Mouse (Mus musculus) CH12.LX (cell line): ENCODE results near the gene Maea. TPM values are rescaled to one million over a fixed set of nuclear protein-coding genes. Genes with fewer than 3 reads are reported as not detected.

Experiments used
- DNase-seq: peaks from one replicate; pipeline ENCODE4 v3.0.0-alpha.2; 2013; ENCODE audit errors: extremely low read depth
- H3K27ac ChIP-seq: 2 replicates; pipeline ENCODE4 v1.5.1; 2012; ENCODE audit warnings: low read depth, mild to moderate bottlenecking, control low read depth, moderate library complexity; ENCODE audit not compliant: insufficient read depth
- H3K27me3 ChIP-seq: replicated peaks from 2 replicates; pipeline ENCODE3; 2012; ENCODE audit warnings: inconsistent platforms
- H3K36me3 ChIP-seq, 2 experiments: replicated peaks in 1 of 2; 2 replicates each; pipeline versions ENCODE3 to v1.6.1; 2012; ENCODE audit warnings: inconsistent platforms in 1 of 2, low read length in 1 of 2, mild to moderate bottlenecking in 1 of 2, mixed read lengths in 1 of 2, moderate library complexity in 1 of 2; ENCODE audit not compliant: control insufficient read depth in 1 of 2, insufficient read depth in 1 of 2
- H3K4me1 ChIP-seq, 2 experiments: 2 replicates each; pipeline ENCODE4 v1.6.1; 2012; ENCODE audit warnings: inconsistent platforms in 1 of 2, moderate library complexity in 1 of 2; ENCODE audit not compliant: insufficient read depth in 2 of 2, control insufficient read depth in 1 of 2
- H3K4me2 ChIP-seq: 2 replicates; pipeline ENCODE4 v1.6.1; 2012; ENCODE audit warnings: low read depth, mild to moderate bottlenecking, control low read depth; ENCODE audit not compliant: poor library complexity, insufficient read depth, severe bottlenecking
- H3K4me3 ChIP-seq, 3 experiments: fragments of 150-350 bp in 1 of 3; sonication (generic) in 1 of 3; replicated peaks in 1 of 3; 2 replicates each; pipeline versions ENCODE3 to v1.5.1; 2011 to 2012; ENCODE audit warnings: low read depth in 2 of 3, low read length in 2 of 3, mild to moderate bottlenecking in 2 of 3, moderate library complexity in 2 of 3, control low read depth in 1 of 3, improper control_type of control experiment in 1 of 3, inconsistent platforms in 1 of 3, mixed read lengths in 1 of 3; ENCODE audit not compliant: poor library complexity in 1 of 3
- H3K79me2 ChIP-seq: replicated peaks from 2 replicates; pipeline ENCODE4 v1.6.1; 2012; ENCODE audit warnings: mild to moderate bottlenecking, moderate library complexity; ENCODE audit not compliant: control insufficient read depth, poor library complexity, insufficient read depth, severe bottlenecking; ENCODE audit errors: extremely low read depth
- H3K9ac ChIP-seq: 2 replicates; pipeline ENCODE4 v1.6.1; 2012; ENCODE audit warnings: low read depth, mild to moderate bottlenecking, control low read depth, moderate library complexity; ENCODE audit not compliant: insufficient read depth
- H3K9me3 ChIP-seq: replicated peaks from 2 replicates; pipeline ENCODE3; 2012; ENCODE audit warnings: low read length, inconsistent platforms, mixed read lengths
- BHLHE40 ChIP-seq: IDR thresholded peaks from 2 replicates; pipeline ENCODE4 v1.6.1; 2011; ENCODE audit warnings: mild to moderate bottlenecking, low read depth, low read length, improper control_type of control experiment
- CHD1 ChIP-seq: IDR thresholded peaks from 2 replicates; pipeline ENCODE4 v1.6.1; 2012; ENCODE audit warnings: low read depth, low read length, improper control_type of control experiment, inconsistent platforms
- CHD2 ChIP-seq: IDR thresholded peaks from 2 replicates; pipeline ENCODE4 v1.6.1; 2011; ENCODE audit warnings: low read length, improper control_type of control experiment
- CTCF ChIP-seq, 2 experiments: IDR thresholded peaks in 1 of 2; conservative IDR thresholded peaks in 1 of 2; 2 replicates each; pipeline ENCODE4 v1.5.1; 2011 to 2012; ENCODE audit warnings: low read depth in 2 of 2, low read length in 2 of 2, improper control_type of control experiment in 1 of 2, inconsistent platforms in 1 of 2, mild to moderate bottlenecking in 1 of 2, moderate library complexity in 1 of 2
- EP300 ChIP-seq: IDR thresholded peaks from 2 replicates; pipeline ENCODE4 v1.6.1; 2011; ENCODE audit warnings: low read length, improper control_type of control experiment
- ETS1 ChIP-seq: conservative IDR thresholded peaks from 2 replicates; pipeline ENCODE4 v1.6.1; 2012; ENCODE audit warnings: low read depth, mild to moderate bottlenecking, inconsistent platforms, low read length, improper control_type of control experiment, moderate library complexity
- GABPA ChIP-seq: IDR thresholded peaks from 2 replicates; pipeline ENCODE4 v1.6.1; 2012; ENCODE audit warnings: low read depth, low read length, improper control_type of control experiment, inconsistent platforms; ENCODE audit not compliant: insufficient replicate concordance
- HCFC1 ChIP-seq: IDR thresholded peaks from 2 replicates; pipeline ENCODE4 v1.6.1; 2012; ENCODE audit warnings: low read depth, mild to moderate bottlenecking, inconsistent platforms, low read length, improper control_type of control experiment
- IRF4 ChIP-seq: IDR thresholded peaks from 2 replicates; pipeline ENCODE4 v1.6.1; 2014; ENCODE audit warnings: low read depth, mild to moderate bottlenecking, inconsistent platforms, low read length, improper control_type of control experiment
- JUN ChIP-seq: IDR thresholded peaks from 2 replicates; pipeline ENCODE4 v1.6.1; 2011; ENCODE audit warnings: low read depth, mild to moderate bottlenecking, low read length, improper control_type of control experiment, moderate library complexity; ENCODE audit not compliant: insufficient read depth
- MAFK ChIP-seq: IDR thresholded peaks from 2 replicates; pipeline ENCODE4 v1.6.1; 2011; ENCODE audit warnings: low read length, improper control_type of control experiment; ENCODE audit not compliant: insufficient replicate concordance
- MAX ChIP-seq: IDR thresholded peaks from 2 replicates; pipeline ENCODE4 v1.6.1; 2011; ENCODE audit warnings: low read length, improper control_type of control experiment
- MEF2A ChIP-seq: IDR thresholded peaks from 2 replicates; pipeline ENCODE4 v1.6.1; 2014; ENCODE audit warnings: low read depth, mild to moderate bottlenecking, inconsistent platforms, low read length, improper control_type of control experiment, borderline replicate concordance
- MYC ChIP-seq: IDR thresholded peaks from 2 replicates; pipeline ENCODE4 v1.6.1; 2011; ENCODE audit warnings: low read depth, mild to moderate bottlenecking, improper control_type of control experiment, low read length
- POLR2AphosphoS2 ChIP-seq: IDR thresholded peaks from 2 replicates; pipeline ENCODE4 v1.6.1; 2011; ENCODE audit warnings: low read depth, low read length, improper control_type of control experiment
- RAD21 ChIP-seq: IDR thresholded peaks from 2 replicates; pipeline ENCODE4 v1.6.1; 2011; ENCODE audit warnings: low read depth, mild to moderate bottlenecking, low read length, improper control_type of control experiment, moderate library complexity
- RCOR1 ChIP-seq: conservative IDR thresholded peaks from 2 replicates; pipeline ENCODE4 v1.6.1; 2012; ENCODE audit warnings: low read depth, mild to moderate bottlenecking, inconsistent platforms, low read length, improper control_type of control experiment
- SMC3 ChIP-seq: IDR thresholded peaks from 2 replicates; pipeline ENCODE4 v1.6.1; 2011; ENCODE audit warnings: low read depth, low read length, improper control_type of control experiment
- TBP ChIP-seq: conservative IDR thresholded peaks from 2 replicates; pipeline ENCODE4 v1.6.1; 2011; ENCODE audit warnings: low read depth, low read length, improper control_type of control experiment
- TCF12 ChIP-seq: IDR thresholded peaks from 2 replicates; pipeline ENCODE4 v1.6.1; 2014; ENCODE audit warnings: low read depth, mild to moderate bottlenecking, inconsistent platforms, low read length, improper control_type of control experiment
- UBTF ChIP-seq: IDR thresholded peaks from 2 replicates; pipeline ENCODE4 v1.6.1; 2012; ENCODE audit warnings: low read depth, mild to moderate bottlenecking, inconsistent platforms, low read length, improper control_type of control experiment, moderate library complexity
- USF2 ChIP-seq: conservative IDR thresholded peaks from 2 replicates; pipeline ENCODE4 v1.6.1; 2011; ENCODE audit warnings: low read depth, low read length, improper control_type of control experiment
- ZKSCAN1 ChIP-seq: IDR thresholded peaks from 2 replicates; pipeline ENCODE4 v1.6.1; 2012; ENCODE audit warnings: low read depth, inconsistent platforms, low read length, improper control_type of control experiment, borderline replicate concordance
- ZMIZ1 ChIP-seq: IDR thresholded peaks from 2 replicates; pipeline ENCODE4 v1.6.1; 2012; ENCODE audit warnings: low read depth, mild to moderate bottlenecking, inconsistent platforms, low read length, improper control_type of control experiment
- ZNF384 ChIP-seq: IDR thresholded peaks from 2 replicates; pipeline ENCODE4 v1.6.1; 2012; ENCODE audit warnings: low read depth, low read length, improper control_type of control experiment, inconsistent platforms
- dilution Hi-C: fragments of 300-500 bp; cut with MboI; formaldehyde crosslinking; loops from 2 replicates; pipeline ENCODE4 v1.14.3; 2020; ENCODE audit warnings: low sequenced_read_pairs; ENCODE audit not compliant: extremely low pct_unique_long_range_greater_than_20kb, extremely low pct_ligation_motif_present
- in situ Hi-C: fragments of 300-500 bp; cut with MboI; formaldehyde crosslinking; loops from 3 replicates; pipeline ENCODE4 v1.14.3; 2019; ENCODE audit warnings: low sequenced_read_pairs, low pct_ligation_motif_present, low pct_unique_long_range_greater_than_20kb, mixed read lengths
- polyA plus RNA-seq: library from polyadenylated mRNA; unstranded; fragments of >175 nt; gene quantifications from 2 replicates; pipeline ENCODE4 v1.2.1, GENCODE M21; 2012; ENCODE audit warnings: low read depth; ENCODE audit not compliant: insufficient read length
- total RNA-seq, 2 experiments: library from RNA; depleted of rRNA; stranded (reverse); fragments of 300-350 nt in 1 of 2; fragments of >200 nt in 1 of 2; gene quantifications; 2 replicates each; pipeline ENCODE4 v1.2.3; 2012 to 2014

Maea gene
- total and polyA plus RNA-seq, 3 experiments: 75.0 to 94.2 (median 91.4) TPM

- TF ChIP-seq CHD1: no peak
- TF ChIP-seq MEF2A: no peak
- no peak for TF ChIP-seq TBP
- no peak for TF ChIP-seq BHLHE40
- TF ChIP-seq CHD2: no peak
- peak; percentile 60; the same call in 1 of the 2 replicates for TF ChIP-seq MYC
- no peak for TF ChIP-seq MAX
- TF ChIP-seq ETS1: peak; percentile 30; the same call in 1 of the 2 replicates
- TF ChIP-seq RAD21: no peak
- TF ChIP-seq IRF4: 0 out of 2 replicates have a peak, but pooled peaks have one; percentile 31
- no peak for TF ChIP-seq ZKSCAN1
- no peak for TF ChIP-seq POLR2AphosphoS2
- no peak for TF ChIP-seq RCOR1
- no peak for TF ChIP-seq SMC3
- no peak for TF ChIP-seq JUN
- no peak for TF ChIP-seq HCFC1
- TF ChIP-seq MAFK: no peak
- TF ChIP-seq CTCF (conservative IDR thresholded peaks at IDR 0.05 in 1 of 2, IDR thresholded peaks at IDR 0.05 in 1 of 2; ENCODE audit: low read depth in 2 of 2, low read length in 2 of 2): no peak
- TF ChIP-seq TCF12: 0 out of 2 replicates have a peak, but pooled peaks have one; percentile 10
- TF ChIP-seq ZMIZ1: no peak
- no peak for TF ChIP-seq GABPA
- TF ChIP-seq EP300: 0 out of 2 replicates have a peak, but pooled peaks have one; percentile 16
- TF ChIP-seq UBTF: no peak
- TF ChIP-seq ZNF384: no peak
- no peak for TF ChIP-seq USF2
- TF ChIP-seq, all 38 proteins: peak for 5
- peak overlapping the region; percentile 65 to 74 (median 72) for H3K4me3 ChIP-seq
- dilution Hi-C loops (no loop called here), in situ Hi-C loops (loop anchor here (5.0 kb wide), 1 partner anchor 105 kb away; the partner anchor contains the start of gene Ctbp1)
- peaks cover 13 to 47% of the 10 kb centered on the region in 2 experiments for H3K36me3 ChIP-seq
- H3K79me2 ChIP-seq: no peaks in the 10 kb centered on the region
- DNase-seq: peak; percentile 35
- peak overlapping the region; percentile 68 for H3K4me2 ChIP-seq
- no peaks in the 10 kb centered on the region for H3K9me3 ChIP-seq
- H3K4me1 ChIP-seq: peaks cover 14 to 18% of the 10 kb centered on the region in 2 experiments
- peak overlapping the region; percentile 81 for H3K9ac ChIP-seq
- no peaks in the 10 kb centered on the region for H3K27me3 ChIP-seq
- H3K27ac ChIP-seq: no peak overlapping the region; the same call in 1 of the 2 replicates
These were observed 41.9 kb downstream of the Maea start for GRCm38 (mm10) chr5:33377176-33377575.
